Mouse (Mus musculus): Measurements from ENCODE around the gene Pa2g4.
A peak's percentile ranks its signal among the peaks of the same experiment; 100 is the strongest.

DNA sequence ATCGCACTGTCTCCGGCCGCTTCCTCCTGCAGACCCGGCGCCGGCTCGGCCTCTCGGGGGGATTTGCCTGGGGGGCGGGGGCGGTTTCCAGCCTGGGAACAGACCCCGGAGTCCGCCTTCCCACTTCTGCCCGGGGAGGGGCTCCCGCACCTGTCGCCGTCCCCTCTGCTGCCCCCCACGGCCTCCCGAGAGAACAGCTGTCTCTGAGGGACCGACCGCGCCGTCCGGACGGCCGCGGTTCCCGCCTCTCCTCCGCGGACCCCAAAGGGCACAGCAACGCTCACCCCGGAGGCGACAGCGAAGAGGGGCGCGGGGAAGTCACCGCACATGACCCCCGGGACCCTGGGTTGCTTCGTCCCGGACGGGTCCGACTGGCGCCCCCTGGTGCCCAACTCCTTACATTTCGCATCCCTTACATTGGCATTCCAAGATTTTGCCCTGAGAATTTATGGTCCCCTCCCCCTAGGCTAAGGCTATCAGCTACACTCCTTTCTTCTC, 24.5 kb upstream of the Pa2g4 start:
- TF ChIP-seq USF1 (IDR thresholded peaks at IDR 0.05; ENCODE audit: low read depth) = no peak
- TF ChIP-seq TCF12 (IDR thresholded peaks at IDR 0.05; ENCODE audit: insufficient read depth, poor library complexity, severe bottlenecking) = peak; percentile 35
- TF ChIP-seq POLR2AphosphoS2 (IDR thresholded peaks at IDR 0.05; ENCODE audit: insufficient read length, low read depth) = no peak
- TF ChIP-seq E2F4 (IDR thresholded peaks at IDR 0.05; ENCODE audit: insufficient read depth) = no peak
- peak; percentile 29 for TF ChIP-seq POLR2A (IDR thresholded peaks at IDR 0.05; ENCODE audit: insufficient read length, low read depth)
- peak; percentile 26 for TF ChIP-seq TCF3 (IDR thresholded peaks at IDR 0.05; ENCODE audit: insufficient read length, low read depth)
- no peak for TF ChIP-seq MAX (IDR thresholded peaks at IDR 0.05; ENCODE audit: low read depth)
- TF ChIP-seq MYOG (IDR thresholded peaks at IDR 0.05; ENCODE audit: control insufficient read depth in 1 of 3, insufficient read depth in 1 of 3, insufficient read length in 2 of 3, low read depth in 2 of 3) = peak; percentile 39 to 96 (median 95)
- peak in 2 of 3 experiments; percentile 93 to 94 for TF ChIP-seq MYOD1 (IDR thresholded peaks at IDR 0.05; ENCODE audit: control insufficient read depth in 1 of 3, insufficient read length in 2 of 3, low read depth in 2 of 3)
- no peak for TF ChIP-seq REST (IDR thresholded peaks at IDR 0.05; ENCODE audit: insufficient read depth, insufficient read length)

Measured in myocyte (in vitro differentiated cells).